Mouse (Mus musculus) limb, embryonic 14.5 days (tissue): ENCODE measurements around the gene Il10ra. TPM values are rescaled to one million over a fixed set of nuclear protein-coding genes. Genes with fewer than 3 reads are reported as not detected.

Source experiments
- ATAC-seq: fragments of 200-750 bp; cut with Nextera tagmentation; 2 replicates; pipeline ENCODE4 v1.8.0; 2017; ENCODE audit warnings: low read depth, moderate number of reproducible peaks, moderate TSS enrichment; ENCODE audit not compliant: low FRiP score
- DNase-seq: peaks from one replicate; pipeline ENCODE4 v3.0.0-alpha.2; 2015; ENCODE audit warnings: low spot score
- H3K27ac ChIP-seq: fragments of 300-500 bp; sonication (generic); replicated peaks from 2 replicates; pipeline ENCODE4 v1.5.1; 2014; ENCODE audit warnings: low read depth, mild to moderate bottlenecking, low read length, moderate library complexity, mixed read lengths
- H3K27me3 ChIP-seq: fragments of 300-500 bp; sonication (generic); 2 replicates; pipeline ENCODE4 v1.6.1; 2014; ENCODE audit warnings: low read length, mixed read lengths; ENCODE audit not compliant: control insufficient read depth, insufficient read depth
- H3K36me3 ChIP-seq: fragments of 300-500 bp; sonication (generic); 2 replicates; pipeline ENCODE4 v1.6.1; 2014; ENCODE audit warnings: mild to moderate bottlenecking, low read length, moderate library complexity, mixed read lengths; ENCODE audit not compliant: control insufficient read depth, insufficient read depth
- H3K4me1 ChIP-seq: fragments of 300-500 bp; sonication (generic); 2 replicates; pipeline ENCODE4 v1.6.1; 2014; ENCODE audit warnings: antibody characterized with exemption, low read length, mixed read lengths; ENCODE audit not compliant: control insufficient read depth, insufficient read depth
- H3K4me2 ChIP-seq: fragments of 300-500 bp; sonication (generic); replicated peaks from 2 replicates; pipeline ENCODE4 v1.6.1; 2014; ENCODE audit warnings: low read depth, mild to moderate bottlenecking, low read length, moderate library complexity; ENCODE audit not compliant: severe bottlenecking
- H3K4me3 ChIP-seq: fragments of 300-500 bp; sonication (generic); replicated peaks from 2 replicates; pipeline ENCODE4 v1.5.1; 2014; ENCODE audit warnings: low read length
- H3K9ac ChIP-seq: fragments of 300-500 bp; sonication (generic); 2 replicates; pipeline ENCODE4 v1.6.1; 2014; ENCODE audit warnings: mild to moderate bottlenecking, low read depth, low read length, moderate library complexity; ENCODE audit not compliant: severe bottlenecking
- H3K9me3 ChIP-seq: fragments of 300-500 bp; sonication (generic); 2 replicates; pipeline ENCODE4 v1.6.1; 2016; ENCODE audit warnings: low read length; ENCODE audit not compliant: control insufficient read depth
- POLR2A ChIP-seq: fragments of 200-500 bp; IDR thresholded peaks from 2 replicates; pipeline ENCODE4 v1.8.0; 2012; ENCODE audit warnings: inconsistent platforms, mild to moderate bottlenecking, moderate library complexity, borderline replicate concordance; ENCODE audit not compliant: insufficient read depth, insufficient read length; ENCODE audit errors: extremely low read depth
- WGBS: fragments of 180-500 bp; shearing (Covaris S2); extraction: QIAGEN DNeasy Blood & Tissue Kit; methylation state at CpG from one replicate; pipeline ENCODE4 v1.1.7; 2014; 5-methylcytosine and 5-hydroxymethylcytosine counted together
- polyA plus RNA-seq, 2 experiments: library from polyadenylated mRNA; depleted of rRNA in 1 of 2; stranded (reverse) in 1 of 2; unstranded in 1 of 2; fragments of >200 nt; fragmentation: Nextera tagmentation in 1 of 2; extraction: Ambion mirVana in 1 of 2; gene quantifications; 2 replicates each; pipeline versions ENCODE4 v1.2.1 to v1.2.3; 2012 to 2014

Il10ra gene
- polyA plus RNA-seq (2012; rRNA removed): 1.6 TPM in 2 replicates
- 1.3 and 1.6 TPM in 2 replicates for polyA plus RNA-seq (2014; fragmentation: Nextera tagmentation; extraction: Ambion mirVana)

DNA sequence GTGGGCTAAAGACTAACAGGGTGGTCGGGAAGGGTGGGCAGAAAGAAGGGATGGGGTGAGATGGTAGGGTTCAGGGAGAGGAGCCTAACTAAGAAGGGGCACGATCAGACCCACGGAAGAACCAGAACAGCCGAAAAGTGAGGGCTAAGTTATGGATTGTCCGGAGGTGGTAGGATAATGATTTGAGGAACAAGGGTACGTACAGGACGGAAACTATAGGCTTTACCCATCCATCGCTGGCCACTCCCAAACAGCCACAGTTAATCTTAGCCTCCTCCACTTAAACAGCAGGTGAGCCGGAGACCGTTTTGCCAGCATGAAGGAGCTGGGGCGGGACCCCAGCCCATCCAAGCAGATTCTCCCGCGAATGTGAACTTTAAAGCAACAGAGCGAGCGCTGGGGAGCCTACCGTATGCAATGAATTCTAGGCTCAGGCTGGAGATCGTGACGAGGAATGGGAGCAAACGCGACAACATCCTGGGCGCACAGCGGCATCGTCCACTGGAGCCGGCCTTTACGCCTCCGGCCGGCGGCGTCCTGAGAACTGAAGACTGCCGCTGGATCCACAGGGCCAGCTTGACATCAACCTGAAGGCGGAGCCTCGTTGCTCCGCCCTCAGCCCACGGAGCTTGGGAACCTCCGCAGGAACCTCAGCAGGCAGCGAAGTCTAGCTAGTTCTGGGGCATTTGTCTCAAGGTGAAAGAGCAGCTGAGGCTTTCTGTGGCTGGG is at the start of gene Il10ra:
TSS of gene Il10ra (minus strand) at position 553 of the 729 bp plus-strand sequence.
- no peaks in the 10 kb centered on the region for H3K4me1 ChIP-seq
- TF ChIP-seq POLR2A: no peak
- H3K9ac ChIP-seq: peak within 1 kb of the TSS; percentile 48
- H3K4me2 ChIP-seq: peak within 1 kb of the TSS; percentile 58
- 6% methylated on average over 36 of the region's 36 CpGs for WGBS
- DNase-seq (no peak), ATAC-seq (no peak)
- no peaks in the 10 kb centered on the region for H3K9me3 ChIP-seq
- H3K4me3 ChIP-seq: peak within 1 kb of the TSS; percentile 33
- no peak within 1 kb of the TSS for H3K27ac ChIP-seq
- peaks cover 26% of the 10 kb centered on the region for H3K27me3 ChIP-seq
- no peaks in the 10 kb centered on the region for H3K36me3 ChIP-seq

DNA sequence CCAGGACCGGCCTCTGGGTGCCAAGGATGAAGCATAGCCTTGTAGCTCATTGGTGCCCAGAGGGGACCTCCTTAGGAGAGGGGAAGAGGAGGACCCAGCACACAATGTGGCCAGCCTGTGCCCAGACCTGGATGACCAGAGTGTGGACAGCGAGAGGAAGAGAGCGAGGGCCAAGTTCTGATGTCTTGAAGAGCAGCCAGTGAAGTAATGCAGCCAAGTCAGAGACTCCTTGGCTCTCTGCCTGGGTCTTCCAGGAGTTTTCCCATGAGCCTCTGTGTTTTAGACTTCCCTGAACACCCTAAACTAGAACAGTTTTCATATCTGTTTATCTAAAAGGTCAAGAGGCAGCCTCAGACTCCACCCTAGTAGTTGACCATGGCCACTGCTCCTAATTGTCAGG is 48.7 kb upstream of the Il10ra start:
- Histone ChIP-seq H3K4me3 (no peak overlapping the region), H3K27ac (no peak overlapping the region), H3K4me2 (no peak overlapping the region), H3K36me3 (no peaks in the 10 kb centered on the region), H3K4me1 (no peaks in the 10 kb centered on the region), H3K9me3 (no peaks in the 10 kb centered on the region), H3K9ac (no peak overlapping the region), H3K27me3 (0 out of 2 replicates have a peak, but pooled peaks cover 5% of the 10 kb centered on the region)
- 94% methylated on average over 3 of the region's 3 CpGs for WGBS
- DNase-seq: peak; percentile 31
- TF ChIP-seq POLR2A: no peak
- ATAC-seq: no peak

DNA sequence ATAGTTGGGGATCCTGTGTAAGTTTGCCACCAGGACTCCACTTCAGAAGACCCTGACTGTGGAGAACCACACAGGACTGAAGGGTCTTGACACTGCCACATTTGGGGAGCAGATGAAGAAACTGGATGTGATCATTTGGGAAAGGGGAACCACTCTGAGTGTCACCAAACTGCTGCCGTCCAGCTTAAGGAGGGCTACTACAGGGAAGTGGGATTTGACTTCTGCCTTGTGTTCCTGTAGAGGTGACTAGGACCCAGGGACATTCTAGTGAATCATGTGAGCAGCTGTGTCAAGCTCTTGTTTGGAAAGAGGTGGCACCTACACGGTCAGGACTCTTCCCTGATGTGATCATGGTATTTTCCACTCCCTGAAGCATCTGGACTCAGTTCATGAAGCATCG is 45.0 kb upstream of the Il10ra start:
- H3K27me3 ChIP-seq: 0 out of 2 replicates have a peak, but pooled peaks cover 3% of the 10 kb centered on the region
- no peaks in the 10 kb centered on the region for H3K36me3 ChIP-seq
- no peaks in the 10 kb centered on the region for H3K9me3 ChIP-seq
- H3K27ac ChIP-seq: no peak overlapping the region
- no peak overlapping the region for H3K9ac ChIP-seq
- no peaks in the 10 kb centered on the region for H3K4me1 ChIP-seq
- no peak for ATAC-seq
- no peak overlapping the region for H3K4me2 ChIP-seq
- no peak for DNase-seq
- H3K4me3 ChIP-seq: no peak overlapping the region
- 84% methylated on average over 3 of the region's 3 CpGs for WGBS
- TF ChIP-seq POLR2A: no peak

DNA sequence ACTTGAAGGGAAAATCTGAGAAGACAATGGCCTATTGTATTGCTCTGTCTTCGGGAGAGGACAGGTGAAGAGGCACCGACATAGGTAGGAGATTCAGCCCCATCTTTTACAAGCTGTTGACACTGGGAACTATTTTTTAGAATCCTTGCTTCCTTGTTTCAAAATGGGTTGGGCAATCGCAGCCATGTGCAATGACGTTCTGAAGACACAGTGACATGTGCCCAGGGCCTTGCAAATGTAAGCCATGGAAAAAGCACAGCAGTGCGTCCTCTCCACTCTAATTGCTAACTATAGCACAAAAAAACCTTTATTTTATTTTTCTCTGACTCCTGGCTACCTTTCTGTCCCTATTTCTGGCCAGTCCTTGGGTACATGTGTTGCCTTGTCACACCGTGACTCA is 42.9 kb upstream of the Il10ra start:
- no peaks in the 10 kb centered on the region for H3K4me1 ChIP-seq
- no peak overlapping the region for H3K27ac ChIP-seq
- H3K4me2 ChIP-seq: no peak overlapping the region
- TF ChIP-seq POLR2A: no peak
- no peak overlapping the region for H3K9ac ChIP-seq
- no peaks in the 10 kb centered on the region for H3K27me3 ChIP-seq
- 87% methylated on average over 6 of the region's 6 CpGs for WGBS
- no peak for DNase-seq
- H3K4me3 ChIP-seq: no peak overlapping the region
- no peaks in the 10 kb centered on the region for H3K9me3 ChIP-seq
- ATAC-seq: no peak
- no peaks in the 10 kb centered on the region for H3K36me3 ChIP-seq

DNA sequence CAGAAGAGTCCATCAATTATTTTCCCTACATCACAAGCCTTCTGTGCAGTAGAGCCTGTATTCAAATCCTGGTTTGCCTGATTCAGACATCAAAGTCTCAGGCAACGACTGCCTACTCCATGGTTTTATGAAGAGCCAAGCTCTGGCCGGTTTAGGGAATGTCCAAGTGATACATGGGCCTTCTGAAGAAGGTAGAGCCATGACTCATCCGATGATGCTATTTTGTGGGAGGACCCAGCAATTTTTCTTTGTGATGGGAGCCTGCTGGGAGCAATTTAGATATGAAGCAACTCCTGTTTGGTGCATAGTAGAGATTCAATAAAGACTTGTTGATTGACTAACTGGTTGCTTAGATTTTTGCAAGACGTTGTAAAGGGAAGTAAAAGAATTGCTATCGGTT is 39.6 kb upstream of the Il10ra start:
- H3K9me3 ChIP-seq: no peaks in the 10 kb centered on the region
- no peak for TF ChIP-seq POLR2A
- H3K36me3 ChIP-seq: no peaks in the 10 kb centered on the region
- H3K27me3 ChIP-seq: no peaks in the 10 kb centered on the region
- no peak overlapping the region for H3K27ac ChIP-seq
- ATAC-seq (no peak), DNase-seq (no peak)
- H3K4me3 ChIP-seq: no peak overlapping the region
- no peak overlapping the region for H3K9ac ChIP-seq
- no peak overlapping the region for H3K4me2 ChIP-seq
- 85% methylated on average over 5 of the region's 5 CpGs for WGBS
- H3K4me1 ChIP-seq: no peaks in the 10 kb centered on the region
